8 mouse cellular contexts compared by ENCODE assay signal in the genomic region with DNA sequence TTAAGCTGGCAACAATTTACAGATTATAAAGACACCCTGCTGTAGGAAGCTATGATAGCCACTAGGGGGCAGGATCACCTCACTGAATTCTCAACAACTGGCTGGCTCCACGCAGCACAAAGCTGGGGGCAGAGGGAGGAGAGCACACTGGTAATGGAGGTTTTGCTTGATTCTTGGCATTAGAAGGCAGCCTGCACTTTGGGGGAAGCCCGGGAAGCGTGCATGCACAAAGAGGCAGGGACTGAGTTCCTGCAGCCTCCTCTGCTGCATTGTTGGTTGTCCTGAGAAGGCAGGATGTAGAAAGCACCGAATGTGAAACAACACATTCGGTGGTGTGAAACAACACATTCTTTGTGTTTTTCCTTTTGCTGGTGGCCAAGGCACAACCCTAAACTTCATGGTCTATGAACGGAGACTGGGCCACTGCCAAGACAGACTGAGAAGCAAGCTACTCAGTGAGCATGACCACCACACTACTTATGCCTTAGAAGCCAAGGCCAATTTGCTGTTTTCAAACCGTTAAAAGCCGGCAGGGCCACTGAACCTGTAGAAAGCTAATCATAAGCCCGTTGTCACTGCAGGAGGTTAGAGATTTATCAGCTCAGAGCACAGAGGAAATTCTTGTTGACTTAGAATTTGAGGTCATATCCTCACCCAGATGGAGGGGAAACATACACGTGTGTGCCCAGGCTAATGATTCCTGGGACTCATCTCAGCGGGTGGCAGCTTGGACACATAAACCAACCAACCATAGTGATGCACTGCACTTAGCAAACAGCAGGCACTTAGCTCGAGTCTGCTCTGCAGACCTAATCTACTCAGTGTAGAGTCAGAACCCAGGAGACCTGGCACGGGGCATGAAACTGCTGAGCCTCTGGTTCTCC.
A peak's percentile ranks its signal among the peaks of the same experiment; 100 is the strongest.
DNase-seq lines count a peak whose midpoint lies in the region; ATAC-seq and TF ChIP-seq lines count a peak whose summit lies in the region.

No protein-coding gene starts in this region.

- no peak overlapping the region for H3K4me3 ChIP-seq in G1E (ENCODE audit: low read depth, low read length)
- H3K4me3 ChIP-seq in forebrain, embryonic 14.5 days (ENCODE audit: low read depth, low read length), result no peak overlapping the region
- no peak overlapping the region for H3K4me3 ChIP-seq in neural tube, embryonic 15.5 days (replicated peaks)

- H3K27ac ChIP-seq in forebrain, embryonic 14.5 days (ENCODE audit: low read depth, low read length), result peak overlapping the region; percentile 35; the same call in 1 of the 2 replicates
- peak overlapping the region; percentile 78 for H3K27ac ChIP-seq in neural tube, embryonic 15.5 days (replicated peaks)

- H3K9ac ChIP-seq in forebrain, embryonic 14.5 days (ENCODE audit: low read length), result peak overlapping the region; percentile 29; the same call in 1 of the 2 replicates
- no peak overlapping the region for H3K9ac ChIP-seq in neural tube, embryonic 15.5 days (replicated peaks)

- no peaks in the 10 kb centered on the region for H3K4me1 ChIP-seq in G1E (ENCODE audit: insufficient read depth, low read depth, low read length)
- H3K4me1 ChIP-seq in forebrain, embryonic 14.5 days (ENCODE audit: control insufficient read depth, insufficient read depth, low read length), result 0 out of 2 replicates have a peak, but pooled peaks cover 5% of the 10 kb centered on the region
- peaks cover 13% of the 10 kb centered on the region for H3K4me1 ChIP-seq in neural tube, embryonic 15.5 days

- H3K27me3 ChIP-seq in G1E (ENCODE audit: insufficient read depth, low read length), result no peaks in the 10 kb centered on the region
- H3K27me3 ChIP-seq in forebrain, embryonic 14.5 days (replicated peaks; ENCODE audit: control insufficient read depth, insufficient read depth, low read length), result no peaks in the 10 kb centered on the region
- H3K27me3 ChIP-seq in neural tube, embryonic 15.5 days (replicated peaks), result no peaks in the 10 kb centered on the region

- DNase-seq in G1E (ENCODE audit: low spot score), result no peak
- DNase-seq in cerebellum, adult 11 months, result peak; percentile 70
- peak; percentile 95 for DNase-seq in forebrain, embryonic 14.5 days (ENCODE audit: low spot score)
- DNase-seq in heart, postnatal 10 days, result peak; percentile 80 to 85
- DNase-seq in kidney, postnatal 4 days, result peak; percentile 79 to 86
- peak; percentile 67 to 74 for DNase-seq in lung, adult 18-20 months
- peak; percentile 54 for DNase-seq in thymus, postnatal 14 days

- no peak for ATAC-seq in G1E (ENCODE audit: extremely low read depth, insufficient number of reproducible peaks, low FRiP score, poor library complexity, severe bottlenecking)
- ATAC-seq in forebrain, embryonic 14.5 days, result peak; percentile 95
- ATAC-seq in neural tube, embryonic 15.5 days (ENCODE audit: low FRiP score), result peak; percentile 95

- H3K4me2 ChIP-seq in forebrain, embryonic 14.5 days (ENCODE audit: low read length), result peak overlapping the region; percentile 18; the same call in 1 of the 2 replicates
- peak overlapping the region; percentile 37 for H3K4me2 ChIP-seq in neural tube, embryonic 15.5 days

- TF ChIP-seq CTCF in G1E (IDR thresholded peaks at IDR 0.05; ENCODE audit: low read depth, low read length), result peak; percentile 41; the same call in 1 of the 2 replicates

- 19% methylated on average over 13 of the region's 13 CpGs for WGBS in forebrain, embryonic 14.5 days
- WGBS in neural tube, embryonic 15.5 days, result 22% methylated on average over 13 of the region's 13 CpGs

- H3K9me3 ChIP-seq in G1E (replicated peaks), result no peaks in the 10 kb centered on the region
- H3K9me3 ChIP-seq in forebrain, embryonic 14.5 days (replicated peaks; ENCODE audit: control insufficient read depth, low read length), result no peaks in the 10 kb centered on the region
- H3K9me3 ChIP-seq in neural tube, embryonic 15.5 days (replicated peaks), result no peaks in the 10 kb centered on the region

- intact Hi-C loops in heart, postnatal 10 days (cut with DNase I), result loop anchor here (1.0 to 5.0 kb wide), 4 partner anchors 100 to 708 kb away; no protein-coding TSS in a partner anchor

- no peaks in the 10 kb centered on the region for H3K36me3 ChIP-seq in G1E (replicated peaks)
- H3K36me3 ChIP-seq in forebrain, embryonic 14.5 days (ENCODE audit: control insufficient read depth, insufficient read depth, low read length), result no peaks in the 10 kb centered on the region
- no peaks in the 10 kb centered on the region for H3K36me3 ChIP-seq in neural tube, embryonic 15.5 days
